Comparison of ENCODE assay signal across 9 mouse cellular contexts in genomic region chr10:82761037-82761811, GRCm38 (mm10). TPM values are rescaled to one million over a fixed set of nuclear protein-coding genes. Genes with fewer than 3 reads are reported as not detected.
DNase-seq lines count a peak whose midpoint lies in the region; ATAC-seq and TF ChIP-seq lines count a peak whose summit lies in the region.
"Had no signal": no experiment of that assay in that cellular context is flagged by ENCODE, and none has a peak within 500 bp of the region (broad histone marks: within the 10 kb centered on the region; RNA-seq: fewer than 3 reads in every experiment).

No protein-coding gene starts in this region.

- no peak for TF ChIP-seq EP300 in lung, postnatal 0 days (IDR thresholded peaks at IDR 0.05)

- H3K4me1 ChIP-seq in lung, postnatal 0 days (ENCODE audit: insufficient read depth, low read depth, low read length): peaks cover 14% of the 10 kb centered on the region; the same call in 1 of the 2 replicates
- H3K4me1 ChIP-seq in lung, adult 2 months (ENCODE audit: control insufficient read depth, insufficient read depth, low read length): peaks cover 4% of the 10 kb centered on the region
- H3K4me1 ChIP-seq in hindbrain, postnatal 0 days (ENCODE audit: insufficient read depth, low read length): peaks cover 23% of the 10 kb centered on the region; the same call in 1 of the 2 replicates
- peaks cover 59% of the 10 kb centered on the region for H3K4me1 ChIP-seq in midbrain, embryonic 15.5 days

- peak; percentile 68 for DNase-seq in cerebellum, adult 11-12 months
- no peak for DNase-seq in cerebellum, adult 11 months
- peak; percentile 65 for DNase-seq in lung, postnatal 0 days (ENCODE audit: low spot score)
- no peak for DNase-seq in lung, adult 2 months
- peak; percentile 43 for DNase-seq in hindbrain, postnatal 0 days (ENCODE audit: low spot score)
- DNase-seq in adrenal gland, adult (ENCODE audit: inconsistent age in 2 of 2, low spot score in 1 of 2): no peak
- DNase-seq in adrenal gland, postnatal 4 days (ENCODE audit: low spot score in 2 of 2): no peak

- 49% methylated on average over 9 of the region's 9 CpGs for WGBS in lung, postnatal 0 days
- WGBS in lung, adult 2 months: 54% methylated on average over 9 of the region's 9 CpGs
- 56% methylated on average over 9 of the region's 9 CpGs for WGBS in hindbrain, postnatal 0 days
- 74% methylated on average over 9 of the region's 9 CpGs for WGBS in midbrain, embryonic 15.5 days

- H3K27ac ChIP-seq in lung, postnatal 0 days (ENCODE audit: low read length): peak overlapping the region; percentile 6; the same call in 1 of the 2 replicates
- no peak overlapping the region; the same call in 1 of the 2 replicates for H3K27ac ChIP-seq in hindbrain, postnatal 0 days
- H3K27ac ChIP-seq in midbrain, embryonic 15.5 days: no peak overlapping the region
- H3K27ac ChIP-seq: heart, adult 2 months had no signal

- TF ChIP-seq POLR2A in lung, adult 2 months (IDR thresholded peaks at IDR 0.05; ENCODE audit: borderline replicate concordance, extremely low read depth, low read depth, low read length): no peak

- H3K27me3 ChIP-seq in lung, postnatal 0 days (replicated peaks; ENCODE audit: insufficient read depth, low read length): no peaks in the 10 kb centered on the region
- H3K27me3 ChIP-seq in hindbrain, postnatal 0 days (ENCODE audit: insufficient read depth, low read length): no peaks in the 10 kb centered on the region
- no peaks in the 10 kb centered on the region for H3K27me3 ChIP-seq in midbrain, embryonic 15.5 days (replicated peaks)

- ATAC-seq in lung, postnatal 0 days: no peak
- ATAC-seq in hindbrain, postnatal 0 days: no peak
- ATAC-seq in midbrain, embryonic 15.5 days (replicated peaks): no peak

- no peak overlapping the region for H3K4me3 ChIP-seq in lung, postnatal 0 days (ENCODE audit: low read depth, low read length)
- no peak overlapping the region for H3K4me3 ChIP-seq in lung, adult 2 months (replicated peaks; ENCODE audit: extremely low read depth, low read depth, low read length)
- H3K4me3 ChIP-seq in hindbrain, postnatal 0 days (ENCODE audit: low read length): peak overlapping the region; percentile 6; the same call in 1 of the 2 replicates
- H3K4me3 ChIP-seq in midbrain, embryonic 15.5 days: 0 out of 2 replicates have a peak overlapping the region, but pooled peaks have one; percentile 5
- H3K4me3 ChIP-seq: heart, adult 2 months had no signal

- no peak overlapping the region for H3K9ac ChIP-seq in lung, postnatal 0 days (replicated peaks; ENCODE audit: low read depth)
- H3K9ac ChIP-seq in hindbrain, postnatal 0 days (replicated peaks; ENCODE audit: low read length): 0 out of 2 replicates have a peak overlapping the region, but pooled peaks have one; percentile 3
- H3K9ac ChIP-seq in midbrain, embryonic 15.5 days: peak overlapping the region; percentile 28; the same call in 1 of the 2 replicates

- no peaks in the 10 kb centered on the region for H3K9me3 ChIP-seq in lung, postnatal 0 days (ENCODE audit: low read length)
- H3K9me3 ChIP-seq in hindbrain, postnatal 0 days (ENCODE audit: low read length): no peaks in the 10 kb centered on the region
- H3K9me3 ChIP-seq in midbrain, embryonic 15.5 days: no peaks in the 10 kb centered on the region

- no peaks in the 10 kb centered on the region; the same call in 1 of the 2 replicates for H3K36me3 ChIP-seq in lung, postnatal 0 days (ENCODE audit: insufficient read depth, low read length)
- H3K36me3 ChIP-seq in hindbrain, postnatal 0 days (ENCODE audit: insufficient read depth, low read length): peaks cover 27% of the 10 kb centered on the region
- H3K36me3 ChIP-seq in midbrain, embryonic 15.5 days (replicated peaks): peaks cover 3% of the 10 kb centered on the region

- TF ChIP-seq CTCF in lung, postnatal 0 days (IDR thresholded peaks at IDR 0.05): no peak
- no peak for TF ChIP-seq CTCF in lung, adult 2 months (IDR thresholded peaks at IDR 0.05; ENCODE audit: insufficient read depth, low read length)
- no peak for TF ChIP-seq CTCF in hindbrain, postnatal 0 days (IDR thresholded peaks at IDR 0.05; ENCODE audit: low read depth)

- no peak overlapping the region for H3K4me2 ChIP-seq in lung, postnatal 0 days (replicated peaks; ENCODE audit: low read depth, low read length)
- peak overlapping the region; percentile 64 for H3K4me2 ChIP-seq in hindbrain, postnatal 0 days (ENCODE audit: low read depth, low read length)
- peak overlapping the region; percentile 39 for H3K4me2 ChIP-seq in midbrain, embryonic 15.5 days

RNA-seq across cellular contexts. Expression of gene Nfyb, which starts 2.7 kb away (rescaled TPM):
- 21.5 and 28.2 TPM in 2 replicates for polyA plus RNA-seq in lung, postnatal 0 days (2015; fragmentation: Nextera tagmentation; extraction: Ambion mirVana)
- 5.6 and 7.1 TPM in 2 replicates for polyA plus RNA-seq in lung, adult 2 months (2012; rRNA removed)
- 30.9 and 34.4 TPM in 2 replicates for total RNA-seq in hindbrain, postnatal 0 days (2014; rRNA removed)
- 27.3 and 28.1 TPM in 2 replicates for polyA plus RNA-seq in hindbrain, postnatal 0 days (2015; fragmentation: Nextera tagmentation; extraction: Ambion mirVana)
- polyA plus RNA-seq in midbrain, embryonic 15.5 days (2015; fragmentation: Nextera tagmentation; extraction: Ambion mirVana): 46.4 and 47.1 TPM in 2 replicates
- total RNA-seq in adrenal gland, postnatal 4 days (2021): 10 to 100 TPM; 31.3 to 34.0 TPM

Comparison
In these comparisons a context has a peak if more than half of its experiments do, and no peak if none do; other contexts are left out.
1. DNase-seq: peak in cerebellum, adult 11-12 months (single experiment), lung, postnatal 0 days (single experiment) and hindbrain, postnatal 0 days (single experiment); none in cerebellum, adult 11 months (single experiment), lung, adult 2 months (single experiment), adrenal gland, adult (0 of 2) and adrenal gland, postnatal 4 days (0 of 2).
2. H3K4me3 ChIP-seq: peak in hindbrain, postnatal 0 days (single experiment) and midbrain, embryonic 15.5 days (single experiment); none in lung, postnatal 0 days (single experiment) and lung, adult 2 months (single experiment).